Mouse (Mus musculus): ENCODE results near the gene Olfr450. TPM values are rescaled to one million over a fixed set of nuclear protein-coding genes. Genes with fewer than 3 reads are reported as not detected.

Olfr450 gene
- polyA plus RNA-seq (2012; ENCODE audit: insufficient read depth, insufficient read length, missing spikeins): not detected in 2 replicates

GRCm38 (mm10) chr6:42811639-42812038 is at the start of gene Olfr450:
Gene Olfr450, plus strand, starts transcription at chr6:42811939.
- no peaks in the 10 kb centered on the region for H3K4me1 ChIP-seq (ENCODE audit: control insufficient read depth, insufficient read depth, insufficient read length, low read length)
- H3K4me3 ChIP-seq (ENCODE audit: insufficient read depth, low read depth, low read length): no peak within 1 kb of the TSS
- no peak within 1 kb of the TSS for H3K27ac ChIP-seq (replicated peaks; ENCODE audit: low read depth, low read length)

DNA sequence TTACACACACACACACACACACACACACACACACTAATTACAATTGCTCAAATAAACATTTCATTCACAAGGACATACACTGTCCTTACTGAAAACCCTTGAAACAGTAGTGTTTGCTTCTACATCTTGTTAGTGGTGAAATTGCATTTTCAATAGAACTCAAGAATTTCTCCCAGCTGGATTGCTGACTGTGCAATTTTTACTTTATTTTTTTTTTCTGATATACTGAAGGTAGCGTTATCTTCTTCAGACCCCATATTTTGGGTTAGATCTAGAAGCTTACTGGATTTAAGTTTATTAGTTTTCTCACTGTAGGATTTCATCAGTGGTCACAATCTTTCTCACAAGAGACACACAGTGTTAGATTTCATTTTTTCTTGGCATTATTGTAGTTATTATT is 34.7 kb upstream of the Olfr450 start:
- Histone ChIP-seq H3K4me1 (ENCODE audit: control insufficient read depth, insufficient read depth, insufficient read length, low read length) (no peaks in the 10 kb centered on the region), H3K27ac (replicated peaks; ENCODE audit: low read depth, low read length) (no peak overlapping the region), H3K4me3 (ENCODE audit: insufficient read depth, low read depth, low read length) (no peak overlapping the region)

DNA sequence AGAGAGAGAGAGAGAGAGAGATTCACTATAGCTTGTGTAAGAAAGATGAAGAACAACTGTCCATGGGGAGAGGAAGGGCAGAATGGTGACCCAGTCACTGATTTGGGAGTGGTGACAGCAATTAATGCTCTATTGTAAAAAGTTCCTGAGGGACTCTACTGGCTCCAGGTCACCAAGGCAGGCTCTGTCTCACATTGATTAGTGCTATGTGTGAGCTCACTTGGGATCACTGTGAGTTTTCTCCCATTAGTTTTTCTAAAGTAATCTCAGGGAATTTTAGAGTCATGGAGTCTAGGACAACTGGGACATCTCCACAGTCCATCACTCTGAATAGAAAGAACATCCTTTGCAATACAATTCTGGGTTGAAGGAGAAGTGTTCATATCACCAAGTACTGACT is 26.9 kb upstream of the Olfr450 start, which contains the start of gene Olfr452:
Gene Olfr452, plus strand, starts transcription at position 301 of the 400 bp plus-strand sequence.
- no peak within 1 kb of the TSS for H3K27ac ChIP-seq (replicated peaks; ENCODE audit: low read depth, low read length)
- no peaks in the 10 kb centered on the region for H3K4me1 ChIP-seq (ENCODE audit: control insufficient read depth, insufficient read depth, insufficient read length, low read length)
- no peak within 1 kb of the TSS for H3K4me3 ChIP-seq (ENCODE audit: insufficient read depth, low read depth, low read length)

GRCm38 (mm10) chr6:42790247-42790948 is 21.3 kb upstream of the Olfr450 start:
- Histone ChIP-seq H3K27ac (replicated peaks; ENCODE audit: low read depth, low read length) (no peak overlapping the region), H3K4me1 (ENCODE audit: control insufficient read depth, insufficient read depth, insufficient read length, low read length) (no peaks in the 10 kb centered on the region), H3K4me3 (ENCODE audit: insufficient read depth, low read depth, low read length) (no peak overlapping the region)

GRCm38 (mm10) chr6:42790949-42791556 is 20.7 kb upstream of the Olfr450 start:
- no peak overlapping the region for H3K27ac ChIP-seq (replicated peaks; ENCODE audit: low read depth, low read length)
- H3K4me3 ChIP-seq (ENCODE audit: insufficient read depth, low read depth, low read length): no peak overlapping the region

GRCm38 (mm10) chr6:42794982-42795381 is 16.8 kb upstream of the Olfr450 start:
- H3K27ac ChIP-seq (replicated peaks; ENCODE audit: low read depth, low read length): no peak overlapping the region
- H3K4me3 ChIP-seq (ENCODE audit: insufficient read depth, low read depth, low read length): no peak overlapping the region
- no peaks in the 10 kb centered on the region for H3K4me1 ChIP-seq (ENCODE audit: control insufficient read depth, insufficient read depth, insufficient read length, low read length)

More at GRCm38 (mm10) chr6:42790949-42791556, 20.7 kb upstream of the Olfr450 start:
- no peaks in the 10 kb centered on the region for H3K4me1 ChIP-seq (ENCODE audit: control insufficient read depth, insufficient read depth, insufficient read length, low read length)

GRCm38 (mm10) chr6:42834084-42834483 is 22.3 kb downstream of the Olfr450 start, which contains the start of gene Olfr449:
Gene Olfr449, plus strand, starts transcription at chr6:42834384.
- no peak within 1 kb of the TSS for H3K4me3 ChIP-seq (ENCODE audit: insufficient read depth, low read depth, low read length)
- H3K27ac ChIP-seq (replicated peaks; ENCODE audit: low read depth, low read length): no peak within 1 kb of the TSS
- H3K4me1 ChIP-seq (ENCODE audit: control insufficient read depth, insufficient read depth, insufficient read length, low read length): no peaks in the 10 kb centered on the region

GRCm38 (mm10) chr6:42860222-42860819 is 48.6 kb downstream of the Olfr450 start:
- Histone ChIP-seq H3K4me3 (ENCODE audit: insufficient read depth, low read depth, low read length) (no peak overlapping the region), H3K4me1 (ENCODE audit: control insufficient read depth, insufficient read depth, insufficient read length, low read length) (no peaks in the 10 kb centered on the region), H3K27ac (replicated peaks; ENCODE audit: low read depth, low read length) (no peak overlapping the region)

Other genes with a start within 250 kb of the Olfr450 start
- gene Tcaf3, start 214.2 kb upstream of the Olfr450 start, polyA plus RNA-seq (2012; ENCODE audit: insufficient read depth, insufficient read length, missing spikeins): not detected in 2 replicates
- 3.0 and 4.1 TPM in 2 replicates for gene Tcaf2, start 166.7 kb upstream of the Olfr450 start, polyA plus RNA-seq (2012; ENCODE audit: insufficient read depth, insufficient read length, missing spikeins)
- gene Tcaf1, start 101.9 kb upstream of the Olfr450 start, polyA plus RNA-seq (2012; ENCODE audit: insufficient read depth, insufficient read length, missing spikeins): 7.3 and 8.3 TPM in 2 replicates
- not detected in 2 replicates for gene Olfr453, start 72.6 kb upstream of the Olfr450 start, polyA plus RNA-seq (2012; ENCODE audit: insufficient read depth, insufficient read length, missing spikeins)
- not detected in 2 replicates for gene Olfr38, start 55.5 kb upstream of the Olfr450 start, polyA plus RNA-seq (2012; ENCODE audit: insufficient read depth, insufficient read length, missing spikeins)
- not detected in 2 replicates for gene Olfr452, start 26.8 kb upstream of the Olfr450 start, polyA plus RNA-seq (2012; ENCODE audit: insufficient read depth, insufficient read length, missing spikeins)
- gene Olfr449, start 22.4 kb downstream of the Olfr450 start, polyA plus RNA-seq (2012; ENCODE audit: insufficient read depth, insufficient read length, missing spikeins): not detected in 2 replicates
- not detected in 2 replicates for gene Olfr448, start 78.5 kb downstream of the Olfr450 start, polyA plus RNA-seq (2012; ENCODE audit: insufficient read depth, insufficient read length, missing spikeins)
- gene Olfr447, start 96.9 kb downstream of the Olfr450 start, polyA plus RNA-seq (2012; ENCODE audit: insufficient read depth, insufficient read length, missing spikeins): not detected in 2 replicates
- gene Olfr446, start 109.4 kb downstream of the Olfr450 start, polyA plus RNA-seq (2012; ENCODE audit: insufficient read depth, insufficient read length, missing spikeins): not detected in 2 replicates
- not detected in 2 replicates for gene Olfr444, start 137.1 kb downstream of the Olfr450 start, polyA plus RNA-seq (2012; ENCODE audit: insufficient read depth, insufficient read length, missing spikeins)